Mouse (Mus musculus) ES-Bruce4 (cell line): ENCODE results near the gene Kcna3. TPM values are rescaled to one million over a fixed set of nuclear protein-coding genes. Genes with fewer than 3 reads are reported as not detected.
A peak's percentile ranks its signal among the peaks of the same experiment; 100 is the strongest.

Source experiments
- H3K27ac ChIP-seq: 2 replicates; pipeline ENCODE4 v1.5.1; 2012; ENCODE audit warnings: low read length, inconsistent platforms; ENCODE audit not compliant: insufficient read depth
- H3K27me3 ChIP-seq: 2 replicates; pipeline ENCODE4 v1.6.1; 2012; ENCODE audit warnings: mild to moderate bottlenecking, low read length, inconsistent platforms; ENCODE audit not compliant: control insufficient read depth, poor library complexity, insufficient read depth, severe bottlenecking
- H3K36me3 ChIP-seq: 2 replicates; pipeline ENCODE4 v1.6.1; 2012; ENCODE audit warnings: inconsistent platforms, mild to moderate bottlenecking, low read length, moderate library complexity; ENCODE audit not compliant: control insufficient read depth, poor library complexity, insufficient read depth, severe bottlenecking
- H3K4me1 ChIP-seq: one replicate; pipeline ENCODE4 v1.8.1; 2011; ENCODE audit warnings: low read length; ENCODE audit not compliant: control insufficient read depth, insufficient read depth
- H3K4me3 ChIP-seq: 2 replicates; pipeline ENCODE4 v1.5.1; 2011; ENCODE audit warnings: low read depth, mild to moderate bottlenecking, low read length
- H3K9ac ChIP-seq: 2 replicates; pipeline ENCODE4 v1.6.1; 2012; ENCODE audit warnings: low read depth, mild to moderate bottlenecking, inconsistent platforms; ENCODE audit not compliant: poor library complexity, severe bottlenecking
- H3K9me3 ChIP-seq: replicated peaks from 2 replicates; pipeline ENCODE4 v1.6.1; 2012; ENCODE audit warnings: mild to moderate bottlenecking, low read length, inconsistent platforms; ENCODE audit not compliant: control insufficient read depth, poor library complexity, insufficient read depth, severe bottlenecking
- CTCF ChIP-seq: IDR thresholded peaks from one replicate; pipeline ENCODE4 v1.8.1; 2011; ENCODE audit warnings: low read depth, low read length
- EP300 ChIP-seq: IDR thresholded peaks from 2 replicates; pipeline ENCODE4 v1.6.1; 2011; ENCODE audit warnings: low read depth, low read length; ENCODE audit not compliant: insufficient read depth
- POLR2A ChIP-seq: IDR thresholded peaks from one replicate; pipeline ENCODE4 v1.8.1; 2011; ENCODE audit warnings: low read length; ENCODE audit not compliant: insufficient read depth
- polyA plus RNA-seq: library from polyadenylated mRNA; stranded (reverse); fragments of >200 nt; gene quantifications from 2 replicates; pipeline ENCODE4 v1.2.4, GENCODE M21; 2011; ENCODE audit warnings: low read depth; ENCODE audit not compliant: missing spikeins, insufficient read depth, insufficient read length

Gene Kcna3
- 0.35 and 0.63 TPM in 2 replicates for polyA plus RNA-seq

DNA sequence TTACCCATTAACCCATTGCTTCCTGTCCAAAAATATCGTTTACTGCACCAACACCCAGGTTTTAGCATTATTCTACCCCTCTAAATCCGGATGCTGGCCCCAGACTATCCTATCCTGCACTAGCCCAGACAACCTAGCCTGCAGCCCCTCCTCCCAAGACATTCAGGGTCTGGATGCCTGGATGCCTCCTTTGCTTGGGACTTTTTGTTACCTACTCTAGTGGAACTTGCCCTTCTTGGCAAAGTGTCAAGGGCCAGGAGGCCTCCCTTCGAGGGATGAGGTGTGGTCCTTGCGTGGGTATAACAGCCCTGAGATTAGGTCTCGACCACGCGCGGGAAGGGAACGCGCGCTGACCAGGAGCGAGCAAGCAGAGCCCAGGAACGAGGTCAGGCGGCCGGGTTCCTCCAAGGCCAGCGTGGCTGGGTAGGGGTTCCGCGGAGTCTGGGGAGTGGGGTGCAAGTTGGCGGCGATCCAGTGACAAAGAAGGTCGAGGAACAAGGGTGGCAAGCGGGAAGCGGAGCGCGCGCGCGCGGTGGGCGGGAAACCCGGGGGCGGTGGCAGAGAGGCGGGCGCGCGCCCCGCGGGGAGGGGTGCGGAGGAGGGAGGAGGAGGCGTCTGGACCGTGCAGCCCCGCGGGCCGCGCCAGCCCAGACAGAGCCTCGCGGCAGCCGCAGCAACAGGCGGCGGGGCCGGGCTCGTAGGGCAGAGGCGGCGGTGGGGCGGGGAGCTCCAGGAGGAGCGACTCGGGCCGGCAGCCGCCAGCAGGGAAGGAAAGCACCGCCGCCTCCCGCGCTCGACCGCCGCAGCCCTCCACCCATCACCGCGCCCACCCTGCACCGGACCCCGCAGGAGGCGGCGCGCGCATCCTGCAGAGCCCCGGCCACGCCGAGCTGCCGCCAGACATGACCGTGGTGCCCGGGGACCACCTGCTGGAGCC, at the start of gene Kcna3:
Kcna3 (plus strand) TSS at position 649 of the 937 bp plus-strand sequence.
- Histone ChIP-seq H3K4me3 (peak within 1 kb of the TSS; percentile 79), H3K36me3 (no peaks in the 10 kb centered on the region), H3K4me1 (no peaks in the 10 kb centered on the region), H3K9ac (peak within 1 kb of the TSS; percentile 51), H3K27ac (no peak within 1 kb of the TSS), H3K9me3 (no peaks in the 10 kb centered on the region), H3K27me3 (peaks cover 20% of the 10 kb centered on the region)
- TF ChIP-seq POLR2A, result no peak
- no peak for TF ChIP-seq CTCF
- no peak for TF ChIP-seq EP300

- H3K9ac ChIP-seq, result no peak overlapping the region
- no peaks in the 10 kb centered on the region for H3K9me3 ChIP-seq
- TF ChIP-seq EP300 (no peak), POLR2A (no peak), CTCF (no peak)
- H3K4me1 ChIP-seq, result no peaks in the 10 kb centered on the region
- no peak overlapping the region for H3K4me3 ChIP-seq
- no peaks in the 10 kb centered on the region for H3K27me3 ChIP-seq
- H3K27ac ChIP-seq, result no peak overlapping the region
- no peaks in the 10 kb centered on the region for H3K36me3 ChIP-seq
These were observed 44.6 kb upstream of the Kcna3 start for GRCm38 (mm10) chr3:106991334-106991733.

DNA sequence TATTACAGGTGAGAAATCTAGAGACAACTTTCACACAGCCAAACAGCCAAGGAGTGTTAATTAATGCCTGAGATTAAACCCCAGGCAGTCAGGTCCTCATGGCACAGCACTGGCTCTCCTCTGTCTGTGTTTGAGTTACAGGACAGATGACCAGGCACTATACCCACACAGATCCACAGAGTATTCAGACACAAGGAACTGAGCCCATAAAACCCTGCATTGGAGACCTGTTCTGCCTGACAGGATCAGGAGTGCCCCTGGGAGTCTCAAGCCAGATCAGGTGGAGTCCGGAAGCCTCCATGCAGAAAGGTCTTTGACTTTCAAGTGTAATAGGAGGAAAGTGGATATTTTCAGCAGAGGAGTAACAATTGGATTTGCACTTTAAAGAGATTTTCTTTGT, 40.6 kb upstream of the Kcna3 start:
- H3K9ac ChIP-seq, result no peak overlapping the region
- TF ChIP-seq EP300 (no peak), CTCF (no peak), POLR2A (no peak)
- H3K4me1 ChIP-seq, result no peaks in the 10 kb centered on the region
- H3K27ac ChIP-seq, result no peak overlapping the region
- H3K36me3 ChIP-seq, result no peaks in the 10 kb centered on the region
- no peak overlapping the region for H3K4me3 ChIP-seq
- H3K27me3 ChIP-seq, result no peaks in the 10 kb centered on the region
- no peaks in the 10 kb centered on the region for H3K9me3 ChIP-seq

GRCm38 (mm10) chr3:106996186-106996585, 39.8 kb upstream of the Kcna3 start:
- H3K27me3 ChIP-seq, result no peaks in the 10 kb centered on the region
- no peak overlapping the region for H3K4me3 ChIP-seq
- H3K27ac ChIP-seq, result no peak overlapping the region
- H3K36me3 ChIP-seq, result no peaks in the 10 kb centered on the region
- no peaks in the 10 kb centered on the region for H3K9me3 ChIP-seq
- H3K9ac ChIP-seq, result no peak overlapping the region
- no peaks in the 10 kb centered on the region for H3K4me1 ChIP-seq
- TF ChIP-seq CTCF (no peak), POLR2A (no peak), EP300 (no peak)

DNA sequence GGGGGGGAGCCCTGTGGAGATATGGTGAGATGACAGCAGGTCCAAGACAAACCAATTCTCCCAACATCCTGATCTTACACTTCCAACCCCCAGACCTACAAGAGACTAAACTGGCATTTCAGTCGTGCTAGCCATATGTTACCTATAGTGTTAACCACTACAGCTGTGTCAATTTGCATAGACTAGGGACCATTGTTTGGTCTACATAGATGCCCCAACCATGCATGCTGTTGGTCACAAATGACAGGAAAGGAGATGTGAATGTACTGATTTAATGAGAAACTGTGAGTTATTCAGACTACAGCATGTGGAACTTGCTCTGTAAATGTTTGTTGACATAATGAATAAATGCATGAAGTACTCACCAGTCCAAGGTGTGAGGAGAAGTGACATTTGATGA, 37.6 kb upstream of the Kcna3 start:
- H3K9me3 ChIP-seq, result no peaks in the 10 kb centered on the region
- no peaks in the 10 kb centered on the region for H3K4me1 ChIP-seq
- TF ChIP-seq POLR2A (no peak), EP300 (no peak), CTCF (no peak)

GRCm38 (mm10) chr3:107000165-107000564, 35.8 kb upstream of the Kcna3 start:
- no peak overlapping the region for H3K4me3 ChIP-seq
- no peaks in the 10 kb centered on the region for H3K9me3 ChIP-seq
- H3K4me1 ChIP-seq, result no peaks in the 10 kb centered on the region
- no peaks in the 10 kb centered on the region for H3K36me3 ChIP-seq
- no peak for TF ChIP-seq CTCF
- TF ChIP-seq POLR2A, result no peak
- no peaks in the 10 kb centered on the region; the same call in 1 of the 2 replicates for H3K27me3 ChIP-seq
- H3K9ac ChIP-seq, result no peak overlapping the region
- H3K27ac ChIP-seq, result no peak overlapping the region

More for the DNA sequence above, 37.6 kb upstream of the Kcna3 start:
- Histone ChIP-seq H3K4me3 (no peak overlapping the region), H3K36me3 (no peaks in the 10 kb centered on the region), H3K9ac (no peak overlapping the region), H3K27ac (no peak overlapping the region), H3K27me3 (no peaks in the 10 kb centered on the region)
